Comparison of ENCODE assay signal across 14 mouse cellular contexts in the genomic region with DNA sequence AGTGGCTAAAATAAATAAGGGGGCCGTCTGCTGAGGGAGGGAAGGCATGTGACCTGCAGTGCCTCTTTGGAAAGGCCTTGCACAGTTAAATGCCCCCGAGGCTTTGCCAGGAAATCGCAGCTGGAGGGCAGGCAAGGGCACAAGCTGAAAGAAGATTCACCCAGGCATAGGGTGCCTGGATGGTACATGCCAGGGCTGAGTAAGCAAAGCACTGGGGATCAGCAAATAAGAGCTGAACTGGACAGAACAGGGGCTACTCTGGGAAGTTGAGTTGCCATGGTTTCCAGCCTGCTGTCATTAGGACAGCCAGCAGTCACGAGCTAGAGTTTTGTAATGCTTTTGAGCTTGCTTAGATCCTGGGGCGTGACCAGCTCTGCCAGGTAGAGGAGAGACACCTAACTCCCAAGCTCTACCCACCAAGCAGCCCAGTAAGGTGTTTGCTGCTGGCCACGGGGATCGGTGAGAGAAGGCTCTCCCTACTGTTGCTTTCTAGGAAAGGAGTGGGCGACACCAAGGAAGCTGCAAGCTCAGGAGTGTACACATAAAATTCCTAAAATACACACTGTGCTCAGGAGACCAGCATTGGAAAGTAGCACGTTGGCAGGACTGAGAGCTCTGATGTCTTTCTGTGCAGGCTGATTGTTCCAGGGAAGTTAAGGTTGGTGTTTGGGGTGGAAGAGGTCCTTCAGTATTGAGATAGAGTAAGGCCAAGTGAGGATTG. TPM values are rescaled to one million over a fixed set of nuclear protein-coding genes. Genes with fewer than 3 reads are reported as not detected.
DNase-seq lines count a peak whose midpoint lies in the region; TF ChIP-seq lines count a peak whose summit lies in the region.
"Had no signal": no experiment of that assay in that cellular context is flagged by ENCODE, and none has a peak within 500 bp of the region (broad histone marks: within the 10 kb centered on the region; RNA-seq: fewer than 3 reads in every experiment).

No protein-coding gene starts in this region.

- H3K27me3 ChIP-seq in heart, adult 2 months (ENCODE audit: control insufficient read depth, insufficient read depth, low read length) = no peaks in the 10 kb centered on the region
- H3K27me3 ChIP-seq: CH12.LX; embryonic facial prominence, embryonic 15.5 days had no signal

- H3K36me3 ChIP-seq in heart, adult 2 months (ENCODE audit: control insufficient read depth, insufficient read depth, low read length) = no peaks in the 10 kb centered on the region

- 59% methylated on average over 9 of the region's 9 CpGs for WGBS in heart, adult 2 months

- intact Hi-C loops in heart, adult 2 months (cut with DNase I) = no loop called here
- intact Hi-C loops in heart, postnatal 36 days (cut with DNase I) = no loop called here
- intact Hi-C loops in gastrocnemius, postnatal 14 days (cut with DNase I; ENCODE audit: low total_unique reads) = no loop called here

- peak overlapping the region; percentile 9 for H3K27ac ChIP-seq in heart, adult 2 months
- H3K27ac ChIP-seq: embryonic facial prominence, embryonic 15.5 days had no signal

- no peak for TF ChIP-seq POLR2A in heart, adult 2 months (IDR thresholded peaks at IDR 0.05; ENCODE audit: insufficient read depth, low read depth, low read length)

- TF ChIP-seq EP300 in heart, adult 2 months (IDR thresholded peaks at IDR 0.05; ENCODE audit: insufficient read depth, low read depth, low read length) = 0 out of 2 replicates have a peak, but pooled peaks have one; percentile 7

- TF ChIP-seq CTCF in heart, adult 2 months (IDR thresholded peaks at IDR 0.05) = no peak

- no peaks in the 10 kb centered on the region; the same call in 1 of the 2 replicates for H3K4me1 ChIP-seq in heart, adult 2 months (ENCODE audit: control insufficient read depth, insufficient read depth, low read length)
- H3K4me1 ChIP-seq: embryonic facial prominence, embryonic 15.5 days had no signal

- H3K9ac ChIP-seq in heart, adult 2 months (ENCODE audit: low read depth, low read length) = no peak overlapping the region
- H3K9ac ChIP-seq: embryonic facial prominence, embryonic 15.5 days; lung, embryonic 14.5 days had no signal

- peak in 1 of 2 experiments; percentile 66 for DNase-seq in heart, adult 2 months
- no peak for DNase-seq in heart, postnatal 36 days
- peak; percentile 20 for DNase-seq in MN1 (ENCODE audit: low spot score)
- DNase-seq in gastrocnemius, postnatal 14 days = peak; percentile 66
- peak; percentile 74 for DNase-seq in kidney, postnatal 14 days
- no peak for DNase-seq in urinary bladder, postnatal 25 days (ENCODE audit: low spot score)
- no peak for DNase-seq in cerebellum, adult 18-20 months
- DNase-seq in cerebellum, adult 8-10 months = no peak
- DNase-seq: cerebellum, adult 9-11 months; lung, embryonic 14.5 days; midbrain, embryonic 14.5 days; thymus, postnatal 14 days had no signal

- H3K4me3 ChIP-seq in heart, adult 2 months = no peak overlapping the region
- H3K4me3 ChIP-seq: embryonic facial prominence, embryonic 15.5 days had no signal

- no peaks in the 10 kb centered on the region for H3K79me2 ChIP-seq in heart, adult 2 months (replicated peaks; ENCODE audit: control insufficient read depth, insufficient read depth, low read length)

RNA-seq across cellular contexts. Expression of gene Plekhg5, which starts 9.7 kb away (rescaled TPM):
- total RNA-seq in heart, adult 2 months (2021) = 10 to 100 TPM; 11.5 to 16.7 TPM
- 20.3 and 20.5 TPM in 2 replicates for polyA plus RNA-seq in heart, adult 2 months (2012; rRNA removed)
- 10 to 100 TPM; 14.9 to 21.9 TPM for total RNA-seq in heart, postnatal 36 days (2021)
- total RNA-seq in gastrocnemius, postnatal 14 days (2021) = 10 to 100 TPM; 11.2 to 17.1 TPM

RNA-seq across cellular contexts. Expression of gene Nol9, which starts 23.4 kb away (rescaled TPM):
- 1 to 10 TPM; 9.7 to 9.8 TPM for total RNA-seq in heart, adult 2 months (2021)
- polyA plus RNA-seq in heart, adult 2 months (2012; rRNA removed) = 7.3 and 9.7 TPM in 2 replicates
- total RNA-seq in heart, postnatal 36 days (2021) = 10 to 100 TPM; 10.1 to 10.5 TPM
- 1 to 10 TPM; 7.7 to 9.1 TPM for total RNA-seq in gastrocnemius, postnatal 14 days (2021)

RNA-seq across cellular contexts. Expression of gene Tas1r1, which starts 24.2 kb away (rescaled TPM):
- under 1 TPM; 0.08 to 0.11 TPM for total RNA-seq in heart, adult 2 months (2021)
- 0.08 TPM in 1 of 2 replicates, not detected in the other for polyA plus RNA-seq in heart, adult 2 months (2012; rRNA removed)
- not detected for total RNA-seq in heart, postnatal 36 days (2021)
- total RNA-seq in gastrocnemius, postnatal 14 days (2021) = 1 to 10 TPM in 1 of 2 experiments, under 1 TPM in 1; 0.80 to 1.3 TPM

RNA-seq across cellular contexts. Expression of gene Zbtb48, which starts 35.1 kb away (rescaled TPM):
- total RNA-seq in heart, adult 2 months (2021) = 1 to 10 TPM; 4.3 to 5.6 TPM
- polyA plus RNA-seq in heart, adult 2 months (2012; rRNA removed) = 5.0 and 8.8 TPM in 2 replicates
- total RNA-seq in heart, postnatal 36 days (2021) = 1 to 10 TPM; 3.5 to 4.4 TPM
- 1 to 10 TPM; 1.8 to 3.3 TPM for total RNA-seq in gastrocnemius, postnatal 14 days (2021)

RNA-seq across cellular contexts. Expression of gene Tnfrsf25, which starts 53.2 kb away (rescaled TPM):
- 1 to 10 TPM; 1.4 to 2.4 TPM for total RNA-seq in heart, adult 2 months (2021)
- 6.1 and 7.4 TPM in 2 replicates for polyA plus RNA-seq in heart, adult 2 months (2012; rRNA removed)
- total RNA-seq in heart, postnatal 36 days (2021) = 1 to 10 TPM in 1 of 2 experiments, under 1 TPM in 1; 0.81 to 3.2 TPM
- 1 to 10 TPM in 1 of 2 experiments, under 1 TPM in 1; 0.74 to 1.1 TPM for total RNA-seq in gastrocnemius, postnatal 14 days (2021)

Comparison
In these comparisons a context has a peak if more than half of its experiments do, and no peak if none do; other contexts are left out.
1. DNase-seq: peak in MN1 (single experiment), gastrocnemius, postnatal 14 days (single experiment) and kidney, postnatal 14 days (single experiment); none in heart, postnatal 36 days (0 of 2), urinary bladder, postnatal 25 days (single experiment), cerebellum, adult 18-20 months (0 of 2) and cerebellum, adult 8-10 months (single experiment).